Mouse (Mus musculus) forebrain, embryonic 15.5 days (tissue): Measurements from ENCODE around the gene Msh2. TPM values are rescaled to one million over a fixed set of nuclear protein-coding genes. Genes with fewer than 3 reads are reported as not detected.
A peak's percentile ranks its signal among the peaks of the same experiment; 100 is the strongest.
"Not testable (repeated sequence)": the region's sequence is repeated elsewhere in the genome, so short reads cannot be mapped to it uniquely, and the experiment has no call there.

Experiments
- ATAC-seq: fragments of 200-750 bp; cut with Nextera tagmentation; replicated peaks from 2 replicates; pipeline ENCODE4 v1.8.0; 2017; ENCODE audit warnings: mild to moderate bottlenecking, moderate TSS enrichment, moderate library complexity
- H3K27ac ChIP-seq: fragments of 300-500 bp; sonication (generic); replicated peaks from 2 replicates; pipeline ENCODE4 v1.5.1; 2015; ENCODE audit warnings: mild to moderate bottlenecking, inconsistent platforms
- H3K27me3 ChIP-seq: fragments of 300-500 bp; sonication (generic); 2 replicates; pipeline ENCODE4 v1.6.1; 2015; ENCODE audit warnings: inconsistent platforms
- H3K36me3 ChIP-seq: fragments of 300-500 bp; sonication (generic); 2 replicates; pipeline ENCODE4 v1.6.1; 2015; ENCODE audit warnings: mild to moderate bottlenecking, inconsistent platforms
- H3K4me1 ChIP-seq: fragments of 300-500 bp; sonication (generic); 2 replicates; pipeline ENCODE4 v1.6.1; 2015; ENCODE audit warnings: inconsistent platforms
- H3K4me2 ChIP-seq: fragments of 300-500 bp; sonication (generic); replicated peaks from 2 replicates; pipeline ENCODE4 v1.6.1; 2015; ENCODE audit warnings: mild to moderate bottlenecking, inconsistent platforms
- H3K4me3 ChIP-seq: fragments of 300-500 bp; sonication (generic); 2 replicates; pipeline ENCODE4 v1.5.1; 2015; ENCODE audit warnings: mild to moderate bottlenecking, inconsistent platforms
- H3K9ac ChIP-seq: fragments of 300-500 bp; sonication (generic); replicated peaks from 2 replicates; pipeline ENCODE4 v1.6.1; 2015; ENCODE audit warnings: mild to moderate bottlenecking, inconsistent platforms
- H3K9me3 ChIP-seq: fragments of 300-500 bp; sonication (generic); 2 replicates; pipeline ENCODE4 v1.6.1; 2016; ENCODE audit warnings: inconsistent platforms
- WGBS: fragments of 180-500 bp; shearing (Covaris S2); methylation state at CpG from one replicate; pipeline ENCODE4 v1.1.7; 2015; ENCODE audit warnings: mixed read lengths; 5-methylcytosine and 5-hydroxymethylcytosine counted together
- polyA plus RNA-seq: library from polyadenylated mRNA; unstranded; fragments of >200 nt; fragmentation: Nextera tagmentation; extraction: Ambion mirVana; gene quantifications from 2 replicates; pipeline ENCODE4 v1.2.1, GENCODE M21; 2015

Msh2 gene
- 73.1 and 77.9 TPM in 2 replicates for polyA plus RNA-seq

- no peaks in the 10 kb centered on the region for H3K9me3 ChIP-seq
- peak within 1 kb of the TSS; percentile 96 for H3K4me3 ChIP-seq
- under 1% methylated on average over 44 of the region's 44 CpGs for WGBS
- peak within 1 kb of the TSS; percentile 77 for H3K9ac ChIP-seq
- H3K27me3 ChIP-seq: no peaks in the 10 kb centered on the region
- H3K4me1 ChIP-seq: peaks cover 31% of the 10 kb centered on the region
- ATAC-seq: peak; percentile 99
- peak within 1 kb of the TSS; percentile 69 for H3K4me2 ChIP-seq
- H3K36me3 ChIP-seq: no peaks in the 10 kb centered on the region
- H3K27ac ChIP-seq: peak within 1 kb of the TSS; percentile 84
These were observed at the start of gene Msh2 for GRCm38 (mm10) chr17:87671890-87672660. Msh2 (plus strand) TSS chr17:87672330.

GRCm38 (mm10) chr17:87625510-87626086, 46.5 kb upstream of the Msh2 start:
- no peaks in the 10 kb centered on the region for H3K27me3 ChIP-seq
- no peak overlapping the region for H3K4me2 ChIP-seq
- no peak for ATAC-seq
- no peaks in the 10 kb centered on the region for H3K9me3 ChIP-seq
- H3K27ac ChIP-seq: no peak overlapping the region
- H3K4me3 ChIP-seq: no peak overlapping the region
- H3K9ac ChIP-seq: no peak overlapping the region
- WGBS: 82% methylated on average over 3 of the region's 3 CpGs
- H3K36me3 ChIP-seq: no peaks in the 10 kb centered on the region
- H3K4me1 ChIP-seq: no peaks in the 10 kb centered on the region

- WGBS: 94% methylated on average over 5 of the region's 5 CpGs
- Histone ChIP-seq H3K4me3 (no peak overlapping the region), H3K27me3 (no peaks in the 10 kb centered on the region), H3K4me1 (no peaks in the 10 kb centered on the region), H3K9ac (no peak overlapping the region), H3K9me3 (no peaks in the 10 kb centered on the region), H3K36me3 (no peaks in the 10 kb centered on the region), H3K27ac (no peak overlapping the region), H3K4me2 (no peak overlapping the region)
- no peak for ATAC-seq
These were observed 44.0 kb upstream of the Msh2 start for GRCm38 (mm10) chr17:87628144-87628543.

- WGBS: 80% methylated on average over 7 of the region's 7 CpGs
- H3K9ac ChIP-seq: no peak overlapping the region
- H3K4me1 ChIP-seq: no peaks in the 10 kb centered on the region
- no peak for ATAC-seq
- H3K36me3 ChIP-seq: no peaks in the 10 kb centered on the region
- no peak overlapping the region for H3K4me2 ChIP-seq
- no peak overlapping the region for H3K4me3 ChIP-seq
- H3K27me3 ChIP-seq: no peaks in the 10 kb centered on the region
- H3K9me3 ChIP-seq: no peaks in the 10 kb centered on the region
- H3K27ac ChIP-seq: no peak overlapping the region
These were observed 43.4 kb upstream of the Msh2 start for GRCm38 (mm10) chr17:87628706-87629105.

- peak overlapping the region; percentile 82 for H3K4me2 ChIP-seq
- no peak overlapping the region for H3K27ac ChIP-seq
- peaks cover 20% of the 10 kb centered on the region for H3K4me1 ChIP-seq
- ATAC-seq: peak; percentile 31; the same call in 1 of the 2 replicates
- H3K36me3 ChIP-seq: no peaks in the 10 kb centered on the region
- no peaks in the 10 kb centered on the region for H3K9me3 ChIP-seq
- 3% methylated on average over 22 of the region's 22 CpGs for WGBS
- H3K4me3 ChIP-seq: peak overlapping the region; percentile 48
- 0 out of 2 replicates have a peak overlapping the region, but pooled peaks have one; percentile 49 for H3K9ac ChIP-seq
- H3K27me3 ChIP-seq: peaks cover 34% of the 10 kb centered on the region
These were observed 35.1 kb upstream of the Msh2 start for GRCm38 (mm10) chr17:87637056-87637389.

GRCm38 (mm10) chr17:87639242-87639641, 32.9 kb upstream of the Msh2 start:
- ATAC-seq: no peak
- no peak overlapping the region for H3K27ac ChIP-seq
- 76% methylated on average over 5 of the region's 5 CpGs for WGBS
- no peaks in the 10 kb centered on the region for H3K36me3 ChIP-seq
- peaks cover 34% of the 10 kb centered on the region for H3K27me3 ChIP-seq
- no peak overlapping the region for H3K4me2 ChIP-seq
- H3K4me1 ChIP-seq: peaks cover 20% of the 10 kb centered on the region
- no peaks in the 10 kb centered on the region for H3K9me3 ChIP-seq
- H3K9ac ChIP-seq: no peak overlapping the region
- H3K4me3 ChIP-seq: no peak overlapping the region

- WGBS: 93% methylated on average over 27 of the region's 27 CpGs
These were observed 31.9 kb upstream of the Msh2 start for GRCm38 (mm10) chr17:87640272-87640671.

GRCm38 (mm10) chr17:87641006-87641405, 31.1 kb upstream of the Msh2 start:
- H3K4me3 ChIP-seq: no peak overlapping the region
- no peaks in the 10 kb centered on the region for H3K9me3 ChIP-seq
- H3K4me1 ChIP-seq: peaks cover 15% of the 10 kb centered on the region
- no peak for ATAC-seq
- no peak overlapping the region for H3K27ac ChIP-seq
- peaks cover 18% of the 10 kb centered on the region for H3K27me3 ChIP-seq
- H3K4me2 ChIP-seq: no peak overlapping the region
- H3K36me3 ChIP-seq: no peaks in the 10 kb centered on the region
- whole genome bisulfite sequencing: 79% methylated on average over 12 of the region's 12 CpGs
- H3K9ac ChIP-seq: no peak overlapping the region

More at GRCm38 (mm10) chr17:87640272-87640671, 31.9 kb upstream of the Msh2 start:
- Histone ChIP-seq H3K9me3 (no peaks in the 10 kb centered on the region), H3K9ac (no peak overlapping the region), H3K4me1 (peaks cover 20% of the 10 kb centered on the region), H3K27ac (no peak overlapping the region), H3K4me3 (no peak overlapping the region), H3K27me3 (peaks cover 26% of the 10 kb centered on the region), H3K4me2 (no peak overlapping the region), H3K36me3 (no peaks in the 10 kb centered on the region)
- ATAC-seq: no peak

- WGBS: 87% methylated on average over 8 of the region's 8 CpGs
These were observed 29.4 kb upstream of the Msh2 start for GRCm38 (mm10) chr17:87642744-87643143.

GRCm38 (mm10) chr17:87655616-87656015, 16.5 kb upstream of the Msh2 start:
- not testable (repeated sequence) for ATAC-seq, H3K4me3 ChIP-seq, H3K27me3 ChIP-seq, H3K36me3 ChIP-seq, H3K4me1 ChIP-seq, H3K4me2 ChIP-seq, H3K9me3 ChIP-seq, H3K27ac ChIP-seq, H3K9ac ChIP-seq
- WGBS: 95% methylated on average over 5 of the region's 5 CpGs

More at GRCm38 (mm10) chr17:87642744-87643143, 29.4 kb upstream of the Msh2 start:
- H3K4me2 ChIP-seq: no peak overlapping the region
- no peak overlapping the region for H3K4me3 ChIP-seq
- H3K36me3 ChIP-seq: no peaks in the 10 kb centered on the region
- H3K9ac ChIP-seq: no peak overlapping the region
- no peak for ATAC-seq
- H3K27ac ChIP-seq: no peak overlapping the region
- H3K9me3 ChIP-seq: no peaks in the 10 kb centered on the region
- peaks cover 4% of the 10 kb centered on the region; the same call in 1 of the 2 replicates for H3K27me3 ChIP-seq
- 0 out of 2 replicates have a peak, but pooled peaks cover 5% of the 10 kb centered on the region for H3K4me1 ChIP-seq

GRCm38 (mm10) chr17:87661958-87662573, 10.1 kb upstream of the Msh2 start:
- H3K4me1 ChIP-seq, H3K36me3 ChIP-seq, H3K4me2 ChIP-seq, H3K27ac ChIP-seq, H3K4me3 ChIP-seq, H3K9me3 ChIP-seq, H3K9ac ChIP-seq, ATAC-seq, H3K27me3 ChIP-seq: not testable (repeated sequence)
- 82% methylated on average over 9 of the region's 9 CpGs for WGBS

GRCm38 (mm10) chr17:87664238-87664637, 7.9 kb upstream of the Msh2 start:
- Histone ChIP-seq H3K36me3 (no peaks in the 10 kb centered on the region), H3K4me3 (no peak overlapping the region), H3K27ac (no peak overlapping the region), H3K27me3 (no peaks in the 10 kb centered on the region), H3K9me3 (no peaks in the 10 kb centered on the region), H3K9ac (no peak overlapping the region), H3K4me1 (no peaks in the 10 kb centered on the region), H3K4me2 (no peak overlapping the region)
- ATAC-seq: no peak
